Mouse (Mus musculus) CH12.LX (cell line): Measurements from ENCODE around the gene Tsks. TPM values are rescaled to one million over a fixed set of nuclear protein-coding genes. Genes with fewer than 3 reads are reported as not detected.

Experiments used
- DNase-seq: peaks from one replicate; pipeline ENCODE4 v3.0.0-alpha.2; 2013; ENCODE audit errors: extremely low read depth
- H3K27ac ChIP-seq: 2 replicates; pipeline ENCODE4 v1.5.1; 2012; ENCODE audit warnings: low read depth, mild to moderate bottlenecking, control low read depth, moderate library complexity; ENCODE audit not compliant: insufficient read depth
- H3K27me3 ChIP-seq: replicated peaks from 2 replicates; pipeline ENCODE3; 2012; ENCODE audit warnings: inconsistent platforms
- H3K36me3 ChIP-seq, 2 experiments: replicated peaks in 1 of 2; 2 replicates each; pipeline versions ENCODE3 to v1.6.1; 2012; ENCODE audit warnings: inconsistent platforms in 1 of 2, low read length in 1 of 2, mild to moderate bottlenecking in 1 of 2, mixed read lengths in 1 of 2, moderate library complexity in 1 of 2; ENCODE audit not compliant: control insufficient read depth in 1 of 2, insufficient read depth in 1 of 2
- H3K4me1 ChIP-seq, 2 experiments: 2 replicates each; pipeline ENCODE4 v1.6.1; 2012; ENCODE audit warnings: inconsistent platforms in 1 of 2, moderate library complexity in 1 of 2; ENCODE audit not compliant: insufficient read depth in 2 of 2, control insufficient read depth in 1 of 2
- H3K4me2 ChIP-seq: 2 replicates; pipeline ENCODE4 v1.6.1; 2012; ENCODE audit warnings: low read depth, mild to moderate bottlenecking, control low read depth; ENCODE audit not compliant: poor library complexity, insufficient read depth, severe bottlenecking
- H3K4me3 ChIP-seq, 3 experiments: fragments of 150-350 bp in 1 of 3; sonication (generic) in 1 of 3; replicated peaks in 1 of 3; 2 replicates each; pipeline versions ENCODE3 to v1.5.1; 2011 to 2012; ENCODE audit warnings: low read depth in 2 of 3, low read length in 2 of 3, mild to moderate bottlenecking in 2 of 3, moderate library complexity in 2 of 3, control low read depth in 1 of 3, improper control_type of control experiment in 1 of 3, inconsistent platforms in 1 of 3, mixed read lengths in 1 of 3; ENCODE audit not compliant: poor library complexity in 1 of 3
- H3K79me2 ChIP-seq: replicated peaks from 2 replicates; pipeline ENCODE4 v1.6.1; 2012; ENCODE audit warnings: mild to moderate bottlenecking, moderate library complexity; ENCODE audit not compliant: control insufficient read depth, poor library complexity, insufficient read depth, severe bottlenecking; ENCODE audit errors: extremely low read depth
- H3K9ac ChIP-seq: 2 replicates; pipeline ENCODE4 v1.6.1; 2012; ENCODE audit warnings: low read depth, mild to moderate bottlenecking, control low read depth, moderate library complexity; ENCODE audit not compliant: insufficient read depth
- H3K9me3 ChIP-seq: replicated peaks from 2 replicates; pipeline ENCODE3; 2012; ENCODE audit warnings: low read length, inconsistent platforms, mixed read lengths
- BHLHE40 ChIP-seq: IDR thresholded peaks from 2 replicates; pipeline ENCODE4 v1.6.1; 2011; ENCODE audit warnings: mild to moderate bottlenecking, low read depth, low read length, improper control_type of control experiment
- CHD1 ChIP-seq: IDR thresholded peaks from 2 replicates; pipeline ENCODE4 v1.6.1; 2012; ENCODE audit warnings: low read depth, low read length, improper control_type of control experiment, inconsistent platforms
- CTCF ChIP-seq, 2 experiments: IDR thresholded peaks in 1 of 2; conservative IDR thresholded peaks in 1 of 2; 2 replicates each; pipeline ENCODE4 v1.5.1; 2011 to 2012; ENCODE audit warnings: low read depth in 2 of 2, low read length in 2 of 2, improper control_type of control experiment in 1 of 2, inconsistent platforms in 1 of 2, mild to moderate bottlenecking in 1 of 2, moderate library complexity in 1 of 2
- E2F4 ChIP-seq: IDR thresholded peaks from 2 replicates; pipeline ENCODE4 v1.6.1; 2011; ENCODE audit warnings: low read depth, low read length, improper control_type of control experiment; ENCODE audit not compliant: insufficient replicate concordance
- EP300 ChIP-seq: IDR thresholded peaks from 2 replicates; pipeline ENCODE4 v1.6.1; 2011; ENCODE audit warnings: low read length, improper control_type of control experiment
- ETS1 ChIP-seq: conservative IDR thresholded peaks from 2 replicates; pipeline ENCODE4 v1.6.1; 2012; ENCODE audit warnings: low read depth, mild to moderate bottlenecking, inconsistent platforms, low read length, improper control_type of control experiment, moderate library complexity
- GABPA ChIP-seq: IDR thresholded peaks from 2 replicates; pipeline ENCODE4 v1.6.1; 2012; ENCODE audit warnings: low read depth, low read length, improper control_type of control experiment, inconsistent platforms; ENCODE audit not compliant: insufficient replicate concordance
- HCFC1 ChIP-seq: IDR thresholded peaks from 2 replicates; pipeline ENCODE4 v1.6.1; 2012; ENCODE audit warnings: low read depth, mild to moderate bottlenecking, inconsistent platforms, low read length, improper control_type of control experiment
- IRF4 ChIP-seq: IDR thresholded peaks from 2 replicates; pipeline ENCODE4 v1.6.1; 2014; ENCODE audit warnings: low read depth, mild to moderate bottlenecking, inconsistent platforms, low read length, improper control_type of control experiment
- JUND ChIP-seq: conservative IDR thresholded peaks from 2 replicates; pipeline ENCODE4 v1.6.1; 2011; ENCODE audit warnings: low read depth, low read length, improper control_type of control experiment
- KAT2A ChIP-seq: IDR thresholded peaks from 2 replicates; pipeline ENCODE4 v1.6.1; 2012; ENCODE audit warnings: low read length, improper control_type of control experiment, inconsistent platforms; ENCODE audit not compliant: insufficient replicate concordance
- MAFK ChIP-seq: IDR thresholded peaks from 2 replicates; pipeline ENCODE4 v1.6.1; 2011; ENCODE audit warnings: low read length, improper control_type of control experiment; ENCODE audit not compliant: insufficient replicate concordance
- MAZ ChIP-seq: IDR thresholded peaks from 2 replicates; pipeline ENCODE4 v1.6.1; 2012; ENCODE audit warnings: low read depth, mild to moderate bottlenecking, inconsistent platforms, low read length, improper control_type of control experiment, moderate library complexity
- MEF2A ChIP-seq: IDR thresholded peaks from 2 replicates; pipeline ENCODE4 v1.6.1; 2014; ENCODE audit warnings: low read depth, mild to moderate bottlenecking, inconsistent platforms, low read length, improper control_type of control experiment, borderline replicate concordance
- MXI1 ChIP-seq: IDR thresholded peaks from 2 replicates; pipeline ENCODE4 v1.6.1; 2011; ENCODE audit warnings: mild to moderate bottlenecking, low read depth, low read length, improper control_type of control experiment
- MYC ChIP-seq: IDR thresholded peaks from 2 replicates; pipeline ENCODE4 v1.6.1; 2011; ENCODE audit warnings: low read depth, mild to moderate bottlenecking, improper control_type of control experiment, low read length
- POLR2A ChIP-seq: IDR thresholded peaks from 2 replicates; pipeline ENCODE4 v1.6.1; 2011; ENCODE audit warnings: low read depth, mild to moderate bottlenecking, improper control_type of control experiment, low read length
- POLR2AphosphoS2 ChIP-seq: IDR thresholded peaks from 2 replicates; pipeline ENCODE4 v1.6.1; 2011; ENCODE audit warnings: low read depth, low read length, improper control_type of control experiment
- RCOR1 ChIP-seq: conservative IDR thresholded peaks from 2 replicates; pipeline ENCODE4 v1.6.1; 2012; ENCODE audit warnings: low read depth, mild to moderate bottlenecking, inconsistent platforms, low read length, improper control_type of control experiment
- SMC3 ChIP-seq: IDR thresholded peaks from 2 replicates; pipeline ENCODE4 v1.6.1; 2011; ENCODE audit warnings: low read depth, low read length, improper control_type of control experiment
- TBP ChIP-seq: conservative IDR thresholded peaks from 2 replicates; pipeline ENCODE4 v1.6.1; 2011; ENCODE audit warnings: low read depth, low read length, improper control_type of control experiment
- TCF12 ChIP-seq: IDR thresholded peaks from 2 replicates; pipeline ENCODE4 v1.6.1; 2014; ENCODE audit warnings: low read depth, mild to moderate bottlenecking, inconsistent platforms, low read length, improper control_type of control experiment
- UBTF ChIP-seq: IDR thresholded peaks from 2 replicates; pipeline ENCODE4 v1.6.1; 2012; ENCODE audit warnings: low read depth, mild to moderate bottlenecking, inconsistent platforms, low read length, improper control_type of control experiment, moderate library complexity
- USF1 ChIP-seq: IDR thresholded peaks from 2 replicates; pipeline ENCODE4 v1.6.1; 2014; ENCODE audit warnings: low read depth, mild to moderate bottlenecking, inconsistent platforms, low read length, improper control_type of control experiment
- USF2 ChIP-seq: conservative IDR thresholded peaks from 2 replicates; pipeline ENCODE4 v1.6.1; 2011; ENCODE audit warnings: low read depth, low read length, improper control_type of control experiment
- ZC3H11A ChIP-seq: IDR thresholded peaks from 2 replicates; pipeline ENCODE4 v1.6.1; 2012; ENCODE audit warnings: low read depth, mild to moderate bottlenecking, inconsistent platforms, low read length, improper control_type of control experiment
- ZKSCAN1 ChIP-seq: IDR thresholded peaks from 2 replicates; pipeline ENCODE4 v1.6.1; 2012; ENCODE audit warnings: low read depth, inconsistent platforms, low read length, improper control_type of control experiment, borderline replicate concordance
- ZMIZ1 ChIP-seq: IDR thresholded peaks from 2 replicates; pipeline ENCODE4 v1.6.1; 2012; ENCODE audit warnings: low read depth, mild to moderate bottlenecking, inconsistent platforms, low read length, improper control_type of control experiment
- dilution Hi-C: fragments of 300-500 bp; cut with MboI; formaldehyde crosslinking; loops from 2 replicates; pipeline ENCODE4 v1.14.3; 2020; ENCODE audit warnings: low sequenced_read_pairs; ENCODE audit not compliant: extremely low pct_unique_long_range_greater_than_20kb, extremely low pct_ligation_motif_present
- in situ Hi-C: fragments of 300-500 bp; cut with MboI; formaldehyde crosslinking; loops from 3 replicates; pipeline ENCODE4 v1.14.3; 2019; ENCODE audit warnings: low sequenced_read_pairs, low pct_ligation_motif_present, low pct_unique_long_range_greater_than_20kb, mixed read lengths
- polyA plus RNA-seq: library from polyadenylated mRNA; unstranded; fragments of >175 nt; gene quantifications from 2 replicates; pipeline ENCODE4 v1.2.1, GENCODE M21; 2012; ENCODE audit warnings: low read depth; ENCODE audit not compliant: insufficient read length
- total RNA-seq, 2 experiments: library from RNA; depleted of rRNA; stranded (reverse); fragments of 300-350 nt in 1 of 2; fragments of >200 nt in 1 of 2; gene quantifications; 2 replicates each; pipeline ENCODE4 v1.2.3; 2012 to 2014

Gene Tsks
- total and polyA plus RNA-seq, 3 experiments, result not detected

GRCm38 (mm10) chr7:44918219-44918618 lies 24.8 kb upstream of the Tsks start:
- H3K27ac ChIP-seq, result no peak overlapping the region
- H3K79me2 ChIP-seq, result no peaks in the 10 kb centered on the region
- no peak overlapping the region for H3K4me3 ChIP-seq
- no peak overlapping the region for H3K4me2 ChIP-seq
- no peaks in the 10 kb centered on the region for H3K27me3 ChIP-seq
- in situ Hi-C loops, result no loop called here
- H3K9me3 ChIP-seq, result no peaks in the 10 kb centered on the region
- TF ChIP-seq MYC, result no peak
- TF ChIP-seq ETS1, result no peak
- no peak for TF ChIP-seq EP300
- no peak for TF ChIP-seq ZC3H11A
- no peak for TF ChIP-seq SMC3
- TF ChIP-seq POLR2A, result no peak
- no peak for TF ChIP-seq BHLHE40
- no peak for TF ChIP-seq ZKSCAN1
- no peak for TF ChIP-seq GABPA
- no peak for TF ChIP-seq MAZ
- TF ChIP-seq MXI1, result no peak
- no peak for TF ChIP-seq IRF4
- no peak for TF ChIP-seq ZMIZ1
- TF ChIP-seq USF1, result no peak
- no peak for TF ChIP-seq E2F4
- TF ChIP-seq UBTF, result no peak
- no peak for TF ChIP-seq KAT2A
- no peak for DNase-seq
- peaks cover 0 to 3% of the 10 kb centered on the region in 2 experiments; a peak in 1 of 4 replicates for H3K4me1 ChIP-seq
- H3K36me3 ChIP-seq, result peaks cover 25 to 82% of the 10 kb centered on the region in 2 experiments
- no peak overlapping the region for H3K9ac ChIP-seq
- dilution Hi-C loops, result no loop called here

GRCm38 (mm10) chr7:44919127-44919526 lies 23.9 kb upstream of the Tsks start:
- in situ Hi-C loops, result no loop called here
- peaks cover 20 to 79% of the 10 kb centered on the region in 2 experiments for H3K36me3 ChIP-seq
- no peak for DNase-seq
- no peak overlapping the region for H3K4me2 ChIP-seq
- no peak overlapping the region for H3K4me3 ChIP-seq
- no peaks in the 10 kb centered on the region for H3K27me3 ChIP-seq
- dilution Hi-C loops, result no loop called here
- H3K4me1 ChIP-seq, result peaks cover 0 to 3% of the 10 kb centered on the region in 2 experiments; a peak in 1 of 4 replicates
- H3K79me2 ChIP-seq, result no peaks in the 10 kb centered on the region
- H3K27ac ChIP-seq, result no peak overlapping the region
- TF ChIP-seq MYC (no peak), ZKSCAN1 (no peak), ETS1 (no peak), TBP (no peak), USF2 (no peak), RCOR1 (no peak), CTCF (conservative IDR thresholded peaks at IDR 0.05 in 1 of 2, IDR thresholded peaks at IDR 0.05 in 1 of 2; ENCODE audit: low read depth in 2 of 2, low read length in 2 of 2) (no peak), HCFC1 (no peak), CHD1 (no peak), MAFK (no peak), TCF12 (no peak), JUND (no peak), MEF2A (no peak), ZMIZ1 (no peak), ZC3H11A (no peak), USF1 (no peak), POLR2AphosphoS2 (no peak)
- H3K9ac ChIP-seq, result no peak overlapping the region
- H3K9me3 ChIP-seq, result no peaks in the 10 kb centered on the region
